Mouse (Mus musculus): ENCODE measurements around the gene St6galnac3. TPM values are rescaled to one million over a fixed set of nuclear protein-coding genes. Genes with fewer than 3 reads are reported as not detected.

St6galnac3 gene
- polyA plus RNA-seq, 1 experiment from 2014 or later = 34.4 TPM

GRCm38 (mm10) chr3:153717742-153718141, 7.2 kb downstream of the St6galnac3 start:
- H3K4me3 ChIP-seq (replicated peaks; ENCODE audit: low read depth, low read length) = no peak overlapping the region
- H3K9ac ChIP-seq (ENCODE audit: low read depth, low read length) = no peak overlapping the region
- H3K4me1 ChIP-seq (replicated peaks; ENCODE audit: insufficient read depth, low read length) = peaks cover 33% of the 10 kb centered on the region
- H3K9me3 ChIP-seq (replicated peaks; ENCODE audit: low read length) = no peaks in the 10 kb centered on the region
- peak overlapping the region; percentile 31; the same call in 1 of the 2 replicates for H3K27ac ChIP-seq
- no peaks in the 10 kb centered on the region for H3K36me3 ChIP-seq (ENCODE audit: insufficient read depth, low read length)
- no peak for DNase-seq (ENCODE audit: low spot score)
- ATAC-seq (replicated peaks; ENCODE audit: low FRiP score, low read depth) = no peak
- whole genome bisulfite sequencing = 94% methylated on average over 7 of the region's 7 CpGs
- no peak for TF ChIP-seq CTCF (IDR thresholded peaks at IDR 0.05; ENCODE audit: low read depth)
- H3K27me3 ChIP-seq (ENCODE audit: insufficient read depth, low read length) = no peaks in the 10 kb centered on the region
- H3K4me2 ChIP-seq (ENCODE audit: low read length) = no peak overlapping the region

DNA sequence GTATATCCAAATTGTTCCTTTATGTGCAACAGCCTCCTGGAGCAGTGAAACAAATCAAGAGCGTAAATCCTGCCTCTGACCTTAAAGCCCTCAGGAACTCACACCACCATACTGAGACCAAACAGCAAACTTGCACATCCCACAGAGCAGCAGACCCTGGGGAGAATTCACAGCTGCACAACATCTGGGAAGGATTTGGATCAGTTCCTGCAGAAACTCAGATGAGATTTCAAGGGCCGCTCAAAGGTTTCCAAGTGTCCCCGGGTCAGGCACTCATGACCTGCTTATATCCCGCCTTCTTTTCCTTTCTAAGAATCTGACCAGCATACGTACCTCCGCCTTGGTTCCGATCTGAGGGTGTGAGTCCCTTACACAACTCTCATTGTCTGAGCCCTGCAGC, 9.3 kb downstream of the St6galnac3 start:
- no peaks in the 10 kb centered on the region for H3K9me3 ChIP-seq (replicated peaks; ENCODE audit: low read length)
- peak; percentile 61 for DNase-seq (ENCODE audit: low spot score)
- peaks cover 28% of the 10 kb centered on the region for H3K4me1 ChIP-seq (replicated peaks; ENCODE audit: insufficient read depth, low read length)
- 20% methylated on average over 7 of the region's 7 CpGs for WGBS
- peak overlapping the region; percentile 7; the same call in 1 of the 2 replicates for H3K4me2 ChIP-seq (ENCODE audit: low read length)
- no peak overlapping the region for H3K4me3 ChIP-seq (replicated peaks; ENCODE audit: low read depth, low read length)
- H3K9ac ChIP-seq (ENCODE audit: low read depth, low read length) = no peak overlapping the region
- peak; percentile 10; the same call in 1 of the 2 replicates for ATAC-seq (replicated peaks; ENCODE audit: low FRiP score, low read depth)
- H3K36me3 ChIP-seq (ENCODE audit: insufficient read depth, low read length) = no peaks in the 10 kb centered on the region
- H3K27ac ChIP-seq = no peak overlapping the region
- no peak for TF ChIP-seq CTCF (IDR thresholded peaks at IDR 0.05; ENCODE audit: low read depth)
- H3K27me3 ChIP-seq (ENCODE audit: insufficient read depth, low read length) = no peaks in the 10 kb centered on the region

- ATAC-seq (replicated peaks; ENCODE audit: low FRiP score, low read depth) = no peak
- H3K36me3 ChIP-seq (ENCODE audit: insufficient read depth, low read length) = no peaks in the 10 kb centered on the region
- H3K27ac ChIP-seq = no peak overlapping the region
- H3K9me3 ChIP-seq (replicated peaks; ENCODE audit: low read length) = no peaks in the 10 kb centered on the region
- WGBS = 59% methylated on average over 1 of the region's 1 CpGs
- no peak for DNase-seq (ENCODE audit: low spot score)
- H3K27me3 ChIP-seq (ENCODE audit: insufficient read depth, low read length) = no peaks in the 10 kb centered on the region
- H3K4me3 ChIP-seq (replicated peaks; ENCODE audit: low read depth, low read length) = no peak overlapping the region
- H3K4me2 ChIP-seq (ENCODE audit: low read length) = no peak overlapping the region
- no peak for TF ChIP-seq CTCF (IDR thresholded peaks at IDR 0.05; ENCODE audit: low read depth)
- H3K4me1 ChIP-seq (replicated peaks; ENCODE audit: insufficient read depth, low read length) = peaks cover 14% of the 10 kb centered on the region
- no peak overlapping the region for H3K9ac ChIP-seq (ENCODE audit: low read depth, low read length)
Observed at GRCm38 (mm10) chr3:153710545-153710944, 14.4 kb downstream of the St6galnac3 start.

GRCm38 (mm10) chr3:153707687-153708086, 17.3 kb downstream of the St6galnac3 start:
- Histone ChIP-seq H3K36me3 (ENCODE audit: insufficient read depth, low read length) (no peaks in the 10 kb centered on the region), H3K27ac (no peak overlapping the region), H3K27me3 (ENCODE audit: insufficient read depth, low read length) (no peaks in the 10 kb centered on the region), H3K9me3 (replicated peaks; ENCODE audit: low read length) (no peaks in the 10 kb centered on the region), H3K4me1 (replicated peaks; ENCODE audit: insufficient read depth, low read length) (peaks cover 13% of the 10 kb centered on the region; the same call in 1 of the 2 replicates), H3K4me2 (ENCODE audit: low read length) (no peak overlapping the region), H3K4me3 (replicated peaks; ENCODE audit: low read depth, low read length) (no peak overlapping the region), H3K9ac (ENCODE audit: low read depth, low read length) (no peak overlapping the region)
- ATAC-seq (replicated peaks; ENCODE audit: low FRiP score, low read depth) = no peak
- no peak for DNase-seq (ENCODE audit: low spot score)
- TF ChIP-seq CTCF (IDR thresholded peaks at IDR 0.05; ENCODE audit: low read depth) = peak; percentile 31; the same call in 1 of the 2 replicates
- 80% methylated on average over 6 of the region's 6 CpGs for WGBS

DNA sequence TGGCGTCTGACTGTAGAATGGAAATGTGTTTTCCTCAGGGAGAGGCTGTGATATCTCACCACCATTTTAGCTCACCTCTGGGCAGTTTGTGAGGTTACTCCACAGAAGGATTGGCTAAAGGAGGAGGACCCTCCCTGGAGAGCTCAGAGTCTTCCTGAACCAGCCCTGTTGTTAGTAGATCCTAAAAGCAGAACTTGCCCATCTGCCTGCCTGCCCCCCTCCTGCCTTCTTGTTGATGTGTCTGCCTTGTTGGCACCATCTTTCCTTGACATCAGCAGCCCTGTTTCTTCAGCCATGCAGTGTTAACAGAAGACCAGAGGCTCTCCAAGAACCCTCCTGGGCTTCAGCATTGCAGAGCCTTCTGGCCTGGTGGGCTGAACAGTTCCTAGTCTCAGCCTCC, 18.1 kb downstream of the St6galnac3 start:
- H3K4me3 ChIP-seq (replicated peaks; ENCODE audit: low read depth, low read length) = no peak overlapping the region
- H3K9ac ChIP-seq (ENCODE audit: low read depth, low read length) = no peak overlapping the region
- DNase-seq (ENCODE audit: low spot score) = no peak
- no peak for ATAC-seq (replicated peaks; ENCODE audit: low FRiP score, low read depth)
- H3K27ac ChIP-seq = no peak overlapping the region
- H3K27me3 ChIP-seq (ENCODE audit: insufficient read depth, low read length) = no peaks in the 10 kb centered on the region
- no peaks in the 10 kb centered on the region for H3K36me3 ChIP-seq (ENCODE audit: insufficient read depth, low read length)
- WGBS = 77% methylated on average over 1 of the region's 1 CpGs
- no peak overlapping the region for H3K4me2 ChIP-seq (ENCODE audit: low read length)
- peaks cover 21% of the 10 kb centered on the region; the same call in 1 of the 2 replicates for H3K4me1 ChIP-seq (replicated peaks; ENCODE audit: insufficient read depth, low read length)
- H3K9me3 ChIP-seq (replicated peaks; ENCODE audit: low read length) = no peaks in the 10 kb centered on the region
- no peak for TF ChIP-seq CTCF (IDR thresholded peaks at IDR 0.05; ENCODE audit: low read depth)

GRCm38 (mm10) chr3:153701752-153702740, 22.9 kb downstream of the St6galnac3 start:
- Histone ChIP-seq H3K4me3 (replicated peaks; ENCODE audit: low read depth, low read length) (no peak overlapping the region), H3K4me2 (ENCODE audit: low read length) (0 out of 2 replicates have a peak overlapping the region, but pooled peaks have one; percentile 0), H3K9me3 (replicated peaks; ENCODE audit: low read length) (no peaks in the 10 kb centered on the region), H3K9ac (ENCODE audit: low read depth, low read length) (no peak overlapping the region), H3K27me3 (ENCODE audit: insufficient read depth, low read length) (no peaks in the 10 kb centered on the region), H3K27ac (peak overlapping the region; percentile 42), H3K4me1 (replicated peaks; ENCODE audit: insufficient read depth, low read length) (peaks cover 32% of the 10 kb centered on the region), H3K36me3 (ENCODE audit: insufficient read depth, low read length) (no peaks in the 10 kb centered on the region)
- ATAC-seq (replicated peaks; ENCODE audit: low FRiP score, low read depth) (peak; percentile 69), DNase-seq (ENCODE audit: low spot score) (peak; percentile 89)
- 20% methylated on average over 15 of the region's 15 CpGs for WGBS
- peak; percentile 38; the same call in 1 of the 2 replicates for TF ChIP-seq CTCF (IDR thresholded peaks at IDR 0.05; ENCODE audit: low read depth)

Data from kidney, postnatal 0 days (tissue).